Comparison of ENCODE assay signal across 10 mouse cellular contexts in genomic region chr12:32381011-32381410, GRCm38 (mm10). TPM values are rescaled to one million over a fixed set of nuclear protein-coding genes. Genes with fewer than 3 reads are reported as not detected.
A peak's percentile ranks its signal among the peaks of the same experiment; 100 is the strongest.
DNase-seq lines count a peak whose midpoint lies in the region; ATAC-seq lines count a peak whose summit lies in the region.
"Had no signal": no experiment of that assay in that cellular context is flagged by ENCODE, and none has a peak within 500 bp of the region (broad histone marks: within the 10 kb centered on the region; RNA-seq: fewer than 3 reads in every experiment).

No protein-coding gene starts in this region.

- H3K9me3 ChIP-seq in heart, embryonic 14.5 days (ENCODE audit: control insufficient read depth, low read length): no peaks in the 10 kb centered on the region
- no peaks in the 10 kb centered on the region for H3K9me3 ChIP-seq in hindbrain, embryonic 14.5 days (ENCODE audit: control insufficient read depth, low read length)
- no peaks in the 10 kb centered on the region for H3K9me3 ChIP-seq in midbrain, embryonic 12.5 days

- 65% methylated on average over 2 of the region's 2 CpGs for WGBS in heart, embryonic 14.5 days
- WGBS in hindbrain, embryonic 14.5 days: 80% methylated on average over 2 of the region's 2 CpGs
- 97% methylated on average over 2 of the region's 2 CpGs for WGBS in midbrain, embryonic 12.5 days

- no peak overlapping the region for H3K27ac ChIP-seq in heart, embryonic 14.5 days (replicated peaks in 1 of 2; ENCODE audit: control insufficient read depth in 1 of 2, insufficient read depth in 1 of 2, low read depth in 2 of 2, low read length in 2 of 2)
- no peak overlapping the region for H3K27ac ChIP-seq in hindbrain, embryonic 14.5 days
- H3K27ac ChIP-seq in midbrain, embryonic 12.5 days (replicated peaks): no peak overlapping the region

- peak overlapping the region; percentile 86 for H3K4me2 ChIP-seq in heart, embryonic 14.5 days (ENCODE audit: low read length)
- H3K4me2 ChIP-seq in hindbrain, embryonic 14.5 days (replicated peaks): peak overlapping the region; percentile 90
- H3K4me2 ChIP-seq in midbrain, embryonic 12.5 days (replicated peaks): peak overlapping the region; percentile 75

- H3K4me1 ChIP-seq in heart, embryonic 14.5 days (ENCODE audit: control insufficient read depth in 2 of 2, insufficient read depth in 2 of 2, low read length in 2 of 2): peaks cover 0 to 20% of the 10 kb centered on the region in 2 experiments
- peaks cover 32% of the 10 kb centered on the region for H3K4me1 ChIP-seq in hindbrain, embryonic 14.5 days (replicated peaks; ENCODE audit: control insufficient read depth, insufficient read depth, low read length)
- H3K4me1 ChIP-seq in midbrain, embryonic 12.5 days: peaks cover 18% of the 10 kb centered on the region

- H3K4me3 ChIP-seq in heart, embryonic 14.5 days (ENCODE audit: control insufficient read depth in 1 of 2, insufficient read depth in 1 of 2, low read depth in 1 of 2, low read length in 2 of 2): peak overlapping the region in 1 of 2 experiments; percentile 83; a peak in 3 of 4 replicates
- peak overlapping the region; percentile 79 for H3K4me3 ChIP-seq in hindbrain, embryonic 14.5 days (replicated peaks; ENCODE audit: low read length)
- peak overlapping the region; percentile 29 for H3K4me3 ChIP-seq in midbrain, embryonic 12.5 days

- 0 out of 2 replicates have a peak, but pooled peaks cover 4% of the 10 kb centered on the region for H3K36me3 ChIP-seq in heart, embryonic 14.5 days (ENCODE audit: control insufficient read depth, insufficient read depth, low read length)
- peaks cover 4% of the 10 kb centered on the region; the same call in 1 of the 2 replicates for H3K36me3 ChIP-seq in hindbrain, embryonic 14.5 days (replicated peaks; ENCODE audit: control insufficient read depth, insufficient read depth)
- no peaks in the 10 kb centered on the region for H3K36me3 ChIP-seq in midbrain, embryonic 12.5 days

- no peaks in the 10 kb centered on the region for H3K27me3 ChIP-seq in heart, embryonic 14.5 days (ENCODE audit: control insufficient read depth, insufficient read depth, low read length)
- no peaks in the 10 kb centered on the region for H3K27me3 ChIP-seq in hindbrain, embryonic 14.5 days (ENCODE audit: control insufficient read depth, insufficient read depth, low read length)
- no peaks in the 10 kb centered on the region for H3K27me3 ChIP-seq in midbrain, embryonic 12.5 days

- ATAC-seq in heart, embryonic 14.5 days (ENCODE audit: insufficient number of reproducible peaks, insufficient read depth, low FRiP score, low read depth): no peak
- no peak for ATAC-seq in hindbrain, embryonic 14.5 days (ENCODE audit: low FRiP score)
- no peak for ATAC-seq in midbrain, embryonic 12.5 days (ENCODE audit: low FRiP score, low read depth)

- DNase-seq in heart, adult 11 months: no peak
- DNase-seq in c-Kit-positive CD71-positive TER-119-positive erythroid progenitor cells, embryonic 14.5 days (ENCODE audit: low spot score): peak; percentile 67
- no peak for DNase-seq in hindbrain, embryonic 14.5 days (ENCODE audit: low spot score)
- DNase-seq in thymus, postnatal 14 days: no peak
- no peak for DNase-seq in cerebellum, postnatal 10 days
- DNase-seq in ovary, postnatal 36 days (ENCODE audit: low spot score): no peak
- DNase-seq: cerebellum, postnatal 36 days; thymus, postnatal 4 days had no signal

- peak overlapping the region; percentile 34; the same call in 1 of the 2 replicates for H3K9ac ChIP-seq in heart, embryonic 14.5 days (ENCODE audit: low read length)
- no peak overlapping the region for H3K9ac ChIP-seq in hindbrain, embryonic 14.5 days
- no peak overlapping the region for H3K9ac ChIP-seq in midbrain, embryonic 12.5 days (replicated peaks)

RNA-seq across cellular contexts. Expression of gene Ccdc71l, which starts 2.5 kb away (rescaled TPM):
- 4.0 and 5.3 TPM in 2 replicates for polyA plus RNA-seq in heart, embryonic 14.5 days (2014; fragmentation: Nextera tagmentation; extraction: Ambion mirVana)
- polyA plus RNA-seq in hindbrain, embryonic 14.5 days (2014; fragmentation: Nextera tagmentation; extraction: Ambion mirVana): 7.0 and 8.6 TPM in 2 replicates
- polyA plus RNA-seq in midbrain, embryonic 12.5 days (2016; fragmentation: Nextera tagmentation; extraction: Ambion mirVana): 6.1 and 6.8 TPM in 2 replicates
